Mouse (Mus musculus) thymus, adult 2 months (tissue): ENCODE results near the gene Map3k20.

Experiments used
- CTCF ChIP-seq: fragments of 200-500 bp; IDR thresholded peaks from 2 replicates; pipeline ENCODE4 v1.5.1; 2012; ENCODE audit warnings: mild to moderate bottlenecking, control low read depth, low read length, moderate library complexity, borderline replicate concordance; ENCODE audit not compliant: control insufficient read depth, poor library complexity, insufficient read depth; ENCODE audit errors: extremely low read depth
- POLR2A ChIP-seq: fragments of 200-500 bp; IDR thresholded peaks from 2 replicates; pipeline ENCODE4 v1.6.1; 2012; ENCODE audit warnings: mild to moderate bottlenecking, low read length, control low read depth, moderate library complexity; ENCODE audit not compliant: control insufficient read depth, poor library complexity, insufficient read depth; ENCODE audit errors: extremely low read depth

- TF ChIP-seq POLR2A (no peak), CTCF (no peak)
Observed at GRCm38 (mm10) chr2:72405621-72406555, 120.5 kb downstream of the Map3k20 start.
